In genomic region chr13:45904456-45904855, GRCm38 (mm10) we compare ENCODE assay signal across 13 mouse cellular contexts.
DNase-seq lines count a peak whose midpoint lies in the region; ATAC-seq and TF ChIP-seq lines count a peak whose summit lies in the region.
"Had no signal": no experiment of that assay in that cellular context is flagged by ENCODE, and none has a peak within 500 bp of the region (broad histone marks: within the 10 kb centered on the region; RNA-seq: fewer than 3 reads in every experiment).

No protein-coding gene starts in this region.

- no peak for TF ChIP-seq CTCF in intestine, postnatal 0 days (IDR thresholded peaks at IDR 0.05; ENCODE audit: low read depth)
- no peak for TF ChIP-seq CTCF in MEL (IDR thresholded peaks at IDR 0.05 in 2 of 3, conservative IDR thresholded peaks at IDR 0.05 in 1 of 3; ENCODE audit: control insufficient read depth in 1 of 3, insufficient read depth in 1 of 3, low read depth in 2 of 3, low read length in 3 of 3, poor library complexity in 1 of 3, severe bottlenecking in 1 of 3)

- H3K9me3 ChIP-seq in intestine, postnatal 0 days (ENCODE audit: control insufficient read depth), result no peaks in the 10 kb centered on the region
- H3K9me3 ChIP-seq in intestine, embryonic 16.5 days (ENCODE audit: control insufficient read depth, low read length), result no peaks in the 10 kb centered on the region
- H3K9me3 ChIP-seq in MEL (replicated peaks; ENCODE audit: insufficient read depth, low read length), result no peaks in the 10 kb centered on the region
- no peaks in the 10 kb centered on the region for H3K9me3 ChIP-seq in hindbrain, embryonic 14.5 days (ENCODE audit: control insufficient read depth, low read length)
- no peaks in the 10 kb centered on the region for H3K9me3 ChIP-seq in liver, embryonic 16.5 days (replicated peaks; ENCODE audit: control insufficient read depth, low read length)
- no peaks in the 10 kb centered on the region for H3K9me3 ChIP-seq in forebrain, embryonic 15.5 days
- H3K9me3 ChIP-seq: embryonic facial prominence, embryonic 12.5 days; intestine, embryonic 15.5 days had no signal

- no peak for ATAC-seq in intestine, postnatal 0 days
- ATAC-seq in intestine, embryonic 16.5 days, result no peak
- no peak for ATAC-seq in hindbrain, embryonic 14.5 days (ENCODE audit: low FRiP score)
- ATAC-seq in liver, embryonic 16.5 days (ENCODE audit: low read depth), result no peak
- ATAC-seq in forebrain, embryonic 15.5 days (replicated peaks), result no peak

- TF ChIP-seq RAD21 in MEL (IDR thresholded peaks at IDR 0.05; ENCODE audit: low read depth, low read length), result no peak

- no peak for TF ChIP-seq EP300 in MEL (IDR thresholded peaks at IDR 0.05; ENCODE audit: low read depth in 1 of 2, low read length in 2 of 2)

- peaks cover 1% of the 10 kb centered on the region for H3K79me2 ChIP-seq in MEL (ENCODE audit: control insufficient read depth, insufficient read depth, low read length, poor library complexity)

- 0 out of 2 replicates have a peak overlapping the region, but pooled peaks have one; percentile 46 for H3K4me2 ChIP-seq in intestine, postnatal 0 days (replicated peaks; ENCODE audit: low read depth)
- no peak overlapping the region for H3K4me2 ChIP-seq in intestine, embryonic 16.5 days (ENCODE audit: low read depth, low read length)
- 0 out of 2 replicates have a peak overlapping the region, but pooled peaks have one; percentile 10 for H3K4me2 ChIP-seq in hindbrain, embryonic 14.5 days (replicated peaks)
- peak overlapping the region; percentile 34 for H3K4me2 ChIP-seq in liver, embryonic 16.5 days (ENCODE audit: low read depth, low read length)
- no peak overlapping the region for H3K4me2 ChIP-seq in forebrain, embryonic 15.5 days (replicated peaks)
- H3K4me2 ChIP-seq: embryonic facial prominence, embryonic 12.5 days; intestine, embryonic 15.5 days had no signal

- WGBS in intestine, postnatal 0 days, result 61% methylated on average over 4 of the region's 4 CpGs
- whole genome bisulfite sequencing in intestine, embryonic 16.5 days, result 77% methylated on average over 4 of the region's 4 CpGs
- 64% methylated on average over 4 of the region's 4 CpGs for WGBS in hindbrain, embryonic 14.5 days
- WGBS in liver, embryonic 16.5 days (ENCODE audit: insufficient replicate concordance), result 19% methylated on average over 4 of the region's 4 CpGs
- 74% methylated on average over 4 of the region's 4 CpGs for WGBS in forebrain, embryonic 15.5 days

- H3K36me3 ChIP-seq in intestine, postnatal 0 days (ENCODE audit: control insufficient read depth, insufficient read depth), result no peaks in the 10 kb centered on the region
- H3K36me3 ChIP-seq in intestine, embryonic 16.5 days (ENCODE audit: control insufficient read depth, insufficient read depth, low read length), result no peaks in the 10 kb centered on the region
- peaks cover 0 to 39% of the 10 kb centered on the region in 2 experiments; a peak in 2 of 4 replicates for H3K36me3 ChIP-seq in MEL (ENCODE audit: control insufficient read depth in 1 of 2, insufficient read depth in 2 of 2, low read length in 2 of 2)
- H3K36me3 ChIP-seq in hindbrain, embryonic 14.5 days (replicated peaks; ENCODE audit: control insufficient read depth, insufficient read depth), result no peaks in the 10 kb centered on the region
- no peaks in the 10 kb centered on the region for H3K36me3 ChIP-seq in liver, embryonic 16.5 days (ENCODE audit: control insufficient read depth, insufficient read depth)
- H3K36me3 ChIP-seq in forebrain, embryonic 15.5 days, result no peaks in the 10 kb centered on the region
- H3K36me3 ChIP-seq: embryonic facial prominence, embryonic 12.5 days; intestine, embryonic 15.5 days had no signal

- H3K4me1 ChIP-seq in intestine, postnatal 0 days (replicated peaks; ENCODE audit: control insufficient read depth, insufficient read depth, low read length), result peaks cover 4% of the 10 kb centered on the region; the same call in 1 of the 2 replicates
- H3K4me1 ChIP-seq in intestine, embryonic 16.5 days (ENCODE audit: control insufficient read depth, insufficient read depth, low read length), result peaks cover 13% of the 10 kb centered on the region; the same call in 1 of the 2 replicates
- H3K4me1 ChIP-seq in MEL (ENCODE audit: control insufficient read depth in 1 of 2, insufficient read depth in 2 of 2, low read length in 2 of 2), result peaks cover 8 to 40% of the 10 kb centered on the region in 2 experiments
- peaks cover 20% of the 10 kb centered on the region; the same call in 1 of the 2 replicates for H3K4me1 ChIP-seq in hindbrain, embryonic 14.5 days (replicated peaks; ENCODE audit: control insufficient read depth, insufficient read depth, low read length)
- peaks cover 38% of the 10 kb centered on the region for H3K4me1 ChIP-seq in liver, embryonic 16.5 days (ENCODE audit: control insufficient read depth, low read depth, low read length)
- peaks cover 24% of the 10 kb centered on the region for H3K4me1 ChIP-seq in forebrain, embryonic 15.5 days

- no peak overlapping the region for H3K9ac ChIP-seq in intestine, postnatal 0 days (ENCODE audit: low read depth, low read length)
- no peak overlapping the region for H3K9ac ChIP-seq in intestine, embryonic 16.5 days (ENCODE audit: low read depth, low read length)
- H3K9ac ChIP-seq in MEL (ENCODE audit: control insufficient read depth, low read depth, low read length, poor library complexity, severe bottlenecking), result peak overlapping the region; percentile 73
- H3K9ac ChIP-seq in hindbrain, embryonic 14.5 days, result no peak overlapping the region
- no peak overlapping the region for H3K9ac ChIP-seq in liver, embryonic 16.5 days (ENCODE audit: low read depth, low read length)
- H3K9ac ChIP-seq in forebrain, embryonic 15.5 days (replicated peaks), result no peak overlapping the region
- H3K9ac ChIP-seq: embryonic facial prominence, embryonic 12.5 days; intestine, embryonic 15.5 days had no signal

- H3K4me3 ChIP-seq in intestine, postnatal 0 days (ENCODE audit: low read depth, low read length), result no peak overlapping the region
- no peak overlapping the region for H3K4me3 ChIP-seq in intestine, embryonic 16.5 days (ENCODE audit: low read length)
- H3K4me3 ChIP-seq in MEL (ENCODE audit: control insufficient read depth in 1 of 2, insufficient read depth in 1 of 2, low read depth in 2 of 2, low read length in 2 of 2), result peak overlapping the region; percentile 20 to 36
- no peak overlapping the region for H3K4me3 ChIP-seq in hindbrain, embryonic 14.5 days (replicated peaks; ENCODE audit: low read length)
- H3K4me3 ChIP-seq in liver, embryonic 16.5 days (ENCODE audit: low read depth, low read length), result no peak overlapping the region
- H3K4me3 ChIP-seq in forebrain, embryonic 15.5 days, result no peak overlapping the region
- H3K4me3 ChIP-seq: embryonic facial prominence, embryonic 12.5 days; intestine, embryonic 15.5 days; layer of hippocampus, adult 2 months had no signal

- TF ChIP-seq POLR2A in MEL (IDR thresholded peaks at IDR 0.05; ENCODE audit: control insufficient read depth in 1 of 2, insufficient read depth in 1 of 2, low read depth in 1 of 2, low read length in 2 of 2, poor library complexity in 1 of 2), result no peak

- DNase-seq in MEL (ENCODE audit: low read depth, low spot score), result peak; percentile 65
- no peak for DNase-seq in hindbrain, embryonic 14.5 days (ENCODE audit: low spot score)
- no peak for DNase-seq in cerebellum, adult 8-10 months
- DNase-seq: adrenal gland, postnatal 36 days; thymus, adult 2 months had no signal

- H3K27me3 ChIP-seq in intestine, postnatal 0 days (replicated peaks; ENCODE audit: control insufficient read depth, insufficient read depth, low read length), result no peaks in the 10 kb centered on the region
- H3K27me3 ChIP-seq in intestine, embryonic 16.5 days (replicated peaks; ENCODE audit: control insufficient read depth, insufficient read depth, low read length), result no peaks in the 10 kb centered on the region
- H3K27me3 ChIP-seq in MEL (ENCODE audit: control insufficient read depth in 1 of 2, insufficient read depth in 2 of 2, low read length in 2 of 2), result no peaks in the 10 kb centered on the region
- H3K27me3 ChIP-seq in hindbrain, embryonic 14.5 days (ENCODE audit: control insufficient read depth, insufficient read depth, low read length), result no peaks in the 10 kb centered on the region
- no peaks in the 10 kb centered on the region for H3K27me3 ChIP-seq in liver, embryonic 16.5 days (ENCODE audit: control insufficient read depth, insufficient read depth, low read depth, low read length)
- H3K27me3 ChIP-seq in forebrain, embryonic 15.5 days, result no peaks in the 10 kb centered on the region
- H3K27me3 ChIP-seq: embryonic facial prominence, embryonic 12.5 days; intestine, embryonic 15.5 days had no signal

- 0 out of 2 replicates have a peak overlapping the region, but pooled peaks have one; percentile 11 for H3K27ac ChIP-seq in intestine, postnatal 0 days (ENCODE audit: low read depth, low read length)
- H3K27ac ChIP-seq in intestine, embryonic 16.5 days (ENCODE audit: low read length), result no peak overlapping the region
- H3K27ac ChIP-seq in MEL (ENCODE audit: control insufficient read depth, low read depth, low read length), result peak overlapping the region; percentile 100
- H3K27ac ChIP-seq in hindbrain, embryonic 14.5 days, result no peak overlapping the region
- peak overlapping the region; percentile 54 for H3K27ac ChIP-seq in liver, embryonic 16.5 days (ENCODE audit: low read length)
- no peak overlapping the region for H3K27ac ChIP-seq in forebrain, embryonic 15.5 days (replicated peaks)
- H3K27ac ChIP-seq: embryonic facial prominence, embryonic 12.5 days; intestine, embryonic 15.5 days; kidney, postnatal 0 days had no signal

TF ChIP-seq in MEL, 35 proteins besides CTCF, POLR2A, EP300 and RAD21:
- TF ChIP-seq BHLHE40 (IDR thresholded peaks at IDR 0.05; ENCODE audit: borderline replicate concordance, low read depth, low read length) (no peak), TAL1 (IDR thresholded peaks at IDR 0.05; ENCODE audit: low read length) (no peak), HCFC1 (IDR thresholded peaks at IDR 0.05; ENCODE audit: low read depth, low read length) (no peak)

Comparison
In these comparisons a context has a peak if more than half of its experiments do, and no peak if none do; other contexts are left out.
1. H3K27ac ChIP-seq: peak in intestine, postnatal 0 days (single experiment), MEL (single experiment) and liver, embryonic 16.5 days (single experiment); none in intestine, embryonic 16.5 days (single experiment), hindbrain, embryonic 14.5 days (single experiment) and forebrain, embryonic 15.5 days (single experiment).
2. H3K4me2 ChIP-seq: peak in intestine, postnatal 0 days (single experiment), hindbrain, embryonic 14.5 days (single experiment) and liver, embryonic 16.5 days (single experiment); none in intestine, embryonic 16.5 days (single experiment) and forebrain, embryonic 15.5 days (single experiment).
3. H3K4me3 ChIP-seq: peak in MEL (2 of 2); none in intestine, postnatal 0 days (single experiment), intestine, embryonic 16.5 days (single experiment), hindbrain, embryonic 14.5 days (single experiment), liver, embryonic 16.5 days (single experiment) and forebrain, embryonic 15.5 days (single experiment).